Comparison of ENCODE assay signal across 22 mouse cellular contexts in genomic region chr8:123925671-123926070, GRCm38 (mm10). TPM values are rescaled to one million over a fixed set of nuclear protein-coding genes. Genes with fewer than 3 reads are reported as not detected.
DNase-seq lines count a peak whose midpoint lies in the region; TF ChIP-seq lines count a peak whose summit lies in the region.
"Had no signal": no experiment of that assay in that cellular context is flagged by ENCODE, and none has a peak within 500 bp of the region (broad histone marks: within the 10 kb centered on the region; RNA-seq: fewer than 3 reads in every experiment).

No protein-coding gene starts in this region.

- no peaks in the 10 kb centered on the region for H3K9me3 ChIP-seq in heart, embryonic 10.5 days
- H3K9me3 ChIP-seq: embryonic facial prominence, embryonic 10.5 days; embryonic facial prominence, embryonic 13.5 days; forebrain, embryonic 12.5 days; forebrain, embryonic 15.5 days; hindbrain, embryonic 12.5 days; hindbrain, embryonic 15.5 days had no signal

- H3K4me3 ChIP-seq in testis, adult 2 months (ENCODE audit: control insufficient read depth, low read depth, low read length), result peak overlapping the region; percentile 84
- H3K4me3 ChIP-seq in heart, embryonic 10.5 days, result no peak overlapping the region
- H3K4me3 ChIP-seq: embryonic facial prominence, embryonic 10.5 days; embryonic facial prominence, embryonic 13.5 days; erythroblast, embryonic 14.5 days; forebrain, embryonic 12.5 days; forebrain, embryonic 15.5 days; heart, adult 2 months; hindbrain, embryonic 12.5 days; hindbrain, embryonic 15.5 days had no signal

- no peaks in the 10 kb centered on the region for H3K27me3 ChIP-seq in testis, adult 2 months (ENCODE audit: control insufficient read depth, insufficient read depth, low read length)
- no peaks in the 10 kb centered on the region for H3K27me3 ChIP-seq in heart, embryonic 10.5 days (ENCODE audit: insufficient read depth, poor library complexity, severe bottlenecking)
- H3K27me3 ChIP-seq: embryonic facial prominence, embryonic 13.5 days; forebrain, embryonic 12.5 days; forebrain, embryonic 15.5 days; hindbrain, embryonic 12.5 days; hindbrain, embryonic 15.5 days had no signal

- TF ChIP-seq POLR2A in testis, adult 2 months (IDR thresholded peaks at IDR 0.05; ENCODE audit: control insufficient read depth, low read depth, low read length), result no peak; the same call in 1 of the 2 replicates

- no peak for TF ChIP-seq CTCF in testis, adult 2 months (IDR thresholded peaks at IDR 0.05; ENCODE audit: control insufficient read depth, insufficient read depth, insufficient replicate concordance, low read depth, low read length)

- peaks cover 3% of the 10 kb centered on the region for H3K36me3 ChIP-seq in testis, adult 2 months (ENCODE audit: control insufficient read depth, insufficient read depth, low read length)
- H3K36me3 ChIP-seq in heart, embryonic 10.5 days, result peaks cover 84% of the 10 kb centered on the region

- H3K27ac ChIP-seq in testis, adult 2 months (ENCODE audit: control insufficient read depth, insufficient read depth, low read depth, low read length), result peak overlapping the region; percentile 85
- no peak overlapping the region for H3K27ac ChIP-seq in heart, embryonic 10.5 days
- H3K27ac ChIP-seq: embryonic facial prominence, embryonic 10.5 days; embryonic facial prominence, embryonic 13.5 days; forebrain, embryonic 12.5 days; forebrain, embryonic 15.5 days; heart, adult 2 months; hindbrain, embryonic 12.5 days; hindbrain, embryonic 15.5 days had no signal

- H3K4me1 ChIP-seq in testis, adult 2 months (ENCODE audit: control insufficient read depth, insufficient read depth, low read length), result no peaks in the 10 kb centered on the region; the same call in 1 of the 2 replicates
- H3K4me1 ChIP-seq in heart, embryonic 10.5 days, result no peaks in the 10 kb centered on the region
- H3K4me1 ChIP-seq: embryonic facial prominence, embryonic 10.5 days; embryonic facial prominence, embryonic 13.5 days; forebrain, embryonic 12.5 days; forebrain, embryonic 15.5 days; hindbrain, embryonic 12.5 days; hindbrain, embryonic 15.5 days had no signal

- 90% methylated on average over 3 of the region's 3 CpGs for WGBS in heart, embryonic 10.5 days

- DNase-seq in testis, postnatal 10 days (ENCODE audit: low spot score), result no peak
- DNase-seq in gastrocnemius, adult 8-10 months (ENCODE audit: low spot score in 2 of 2), result peak; percentile 63
- peak; percentile 57 for DNase-seq in gastrocnemius, postnatal 25 days
- DNase-seq in embryo, embryonic 9.5 days (ENCODE audit: extremely low spot score), result no peak
- no peak for DNase-seq in heart, embryonic 10.5 days (ENCODE audit: low spot score)
- DNase-seq: adrenal gland, adult 8-10 months; adrenal gland, postnatal 25 days; cerebellum, adult 11-12 months; cerebellum, adult 9-10 months; cerebellum, postnatal 25 days; heart, adult 2 months had no signal

RNA-seq across cellular contexts. Expression of gene Nup133, which starts 23.4 kb away (rescaled TPM):
- polyA plus RNA-seq in testis, adult 2 months (2012; rRNA removed), result 21.5 and 24.6 TPM in 2 replicates
- 10 to 100 TPM in 2 of 4 experiments, 1 to 10 TPM in 2; 8.2 to 13.3 (median 11.2) TPM for total RNA-seq in gastrocnemius, adult 8-10 months (2022)
- total RNA-seq in gastrocnemius, postnatal 25 days (2021), result 1 to 10 TPM; 7.3 to 8.7 TPM
- 34.1 and 37.8 TPM in 2 replicates for polyA plus RNA-seq in heart, embryonic 10.5 days (2016; fragmentation: Nextera tagmentation; extraction: Ambion mirVana)

RNA-seq across cellular contexts. Expression of gene Acta1, which starts 31.1 kb away (rescaled TPM):
- 0.78 and 15.2 TPM in 2 replicates for polyA plus RNA-seq in testis, adult 2 months (2012; rRNA removed)
- total RNA-seq in gastrocnemius, adult 8-10 months (2022), result over 10,000 TPM; 41,837 to 48,547 (median 43,671) TPM
- over 10,000 TPM; 60,490 to 60,709 TPM for total RNA-seq in gastrocnemius, postnatal 25 days (2021)
- polyA plus RNA-seq in heart, embryonic 10.5 days (2016; fragmentation: Nextera tagmentation; extraction: Ambion mirVana), result 630 and 944 TPM in 2 replicates
- total RNA-seq: adrenal gland, postnatal 25 days; common myeloid progenitor, adult 5-6 weeks; granulocyte monocyte progenitor cell, adult 5-6 weeks; hematopoietic stem cell, adult 5-6 weeks had no signal

RNA-seq across cellular contexts. Expression of gene Abcb10, which starts 57.3 kb away (rescaled TPM):
- polyA plus RNA-seq in testis, adult 2 months (2012; rRNA removed), result 2.3 and 2.9 TPM in 2 replicates
- total RNA-seq in gastrocnemius, adult 8-10 months (2022), result 10 to 100 TPM; 17.4 to 19.4 (median 18.9) TPM
- total RNA-seq in gastrocnemius, postnatal 25 days (2021), result 10 to 100 TPM; 13.5 to 14.4 TPM
- 41.6 and 47.7 TPM in 2 replicates for polyA plus RNA-seq in heart, embryonic 10.5 days (2016; fragmentation: Nextera tagmentation; extraction: Ambion mirVana)

Comparison
In these comparisons a context has a peak if more than half of its experiments do, and no peak if none do; other contexts are left out.
1. DNase-seq: peak in gastrocnemius, adult 8-10 months (2 of 2) and gastrocnemius, postnatal 25 days (single experiment); none in testis, postnatal 10 days (single experiment), embryo, embryonic 9.5 days (single experiment) and heart, embryonic 10.5 days (single experiment).